Mouse (Mus musculus) liver, adult 10 weeks (tissue): ENCODE data around the gene Smim4. TPM values are rescaled to one million over a fixed set of nuclear protein-coding genes. Genes with fewer than 3 reads are reported as not detected.

Source experiments
- polyA plus RNA-seq: library from polyadenylated mRNA; stranded (reverse); fragments of 350-450 nt; fragmentation: Illumina TruSeq; extraction: RNeasy Lipid Tissue Mini Kit (QIAGEN cat#74804); gene quantifications from one replicate; pipeline ENCODE4 v1.2.3, GENCODE M21; 2014; ENCODE audit warnings: low read depth, low replicate concordance

Smim4 gene
- polyA plus RNA-seq, result 5.5 TPM

DNA sequence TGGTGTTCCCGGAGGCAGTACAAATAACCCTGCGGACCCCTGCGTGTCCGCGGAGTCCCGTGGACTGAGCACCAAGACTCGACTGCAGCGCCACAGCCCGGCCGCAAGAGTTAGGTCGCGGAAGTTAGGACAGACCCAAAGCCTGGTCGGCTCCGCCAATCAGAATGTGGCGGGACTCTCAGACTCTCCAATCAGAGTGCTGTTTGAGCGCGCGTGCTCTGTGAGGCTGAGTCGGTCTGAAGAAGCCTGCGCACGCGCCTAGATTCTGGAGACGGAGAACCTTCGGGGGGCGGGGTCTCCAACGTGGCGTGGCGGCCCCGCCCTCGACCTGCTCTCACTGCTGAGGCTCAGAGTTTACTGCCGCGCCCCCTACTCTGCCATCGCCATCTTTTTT is at the start of gene Smim4:
Smim4 (minus strand) TSS at position 131 of the 394 bp plus-strand sequence.

DNA sequence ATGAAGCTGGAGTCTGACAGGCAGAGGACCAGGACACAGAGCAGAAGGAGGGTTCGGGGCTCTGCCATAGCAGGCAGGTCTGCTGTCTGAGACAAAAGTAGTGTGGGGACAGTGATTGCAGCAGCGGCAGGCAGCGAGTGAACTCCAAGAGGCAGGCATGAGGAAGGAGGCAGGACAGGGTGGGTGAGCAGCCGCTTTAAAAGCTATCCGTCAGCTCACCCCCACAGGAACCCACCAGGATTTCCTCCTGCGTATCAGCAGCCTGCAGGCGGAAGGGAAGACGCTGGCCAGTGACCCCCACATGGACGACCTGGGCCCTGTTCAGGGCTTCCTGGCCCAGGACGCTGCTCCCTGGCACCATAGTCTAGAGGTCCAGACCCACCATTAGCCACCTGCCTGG is 39.7 kb upstream of the Smim4 start, which contains the start of gene Stab1:
Stab1 (minus strand) TSS at position 217 of the 400 bp plus-strand sequence.

DNA sequence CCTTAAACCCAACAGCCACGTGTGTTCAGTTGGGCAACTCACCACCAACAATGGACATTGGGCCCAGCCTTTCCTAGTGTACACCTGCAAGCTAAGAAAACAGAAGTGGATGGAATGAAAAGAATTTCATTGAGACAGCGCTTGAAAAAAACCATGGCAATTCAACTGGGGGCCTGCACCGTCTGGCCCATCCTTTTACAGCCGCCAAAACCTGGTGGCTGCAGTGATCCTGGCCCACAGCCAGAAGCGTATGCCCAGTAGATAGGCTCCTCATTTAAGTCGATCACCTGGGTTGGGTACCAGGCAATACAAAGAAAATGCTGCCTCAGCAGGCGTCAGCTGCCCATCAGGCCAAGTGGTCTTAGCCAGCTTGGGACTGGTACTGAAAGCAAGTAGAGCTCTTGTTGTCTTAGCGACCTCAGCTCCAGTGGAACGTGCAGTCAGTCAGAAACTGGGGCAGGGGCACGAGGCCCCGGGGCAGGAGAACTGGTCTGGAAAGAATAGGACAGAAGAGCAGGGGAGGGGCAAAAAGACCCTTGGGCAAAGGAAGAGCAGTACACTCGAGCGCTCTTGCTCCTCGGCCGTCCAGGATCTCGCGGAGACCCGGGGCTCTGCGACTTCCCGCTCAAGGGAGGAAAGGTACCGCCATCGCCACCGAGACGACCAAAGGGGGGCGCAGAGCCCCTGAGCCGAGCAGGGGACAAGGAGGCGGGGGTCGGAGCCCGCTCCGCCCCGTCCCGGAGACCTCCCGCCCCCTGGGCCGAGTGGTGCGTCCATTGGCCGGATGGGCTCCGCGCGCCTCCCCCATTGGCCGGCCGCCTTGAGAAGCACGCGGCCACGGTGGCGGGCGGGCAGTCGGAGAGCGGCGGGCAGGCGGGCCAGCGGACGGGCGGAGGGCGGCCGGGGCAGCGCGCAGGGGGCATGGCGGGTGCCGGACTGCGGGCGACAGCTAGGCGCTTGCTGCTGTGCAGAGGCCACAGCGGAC is 1.8 kb upstream of the Smim4 start, which contains the start of gene Nt5dc2:
Nt5dc2 (plus strand) TSS at position 818 of the 985 bp plus-strand sequence.

Other genes starting within 250 kb of the Smim4 start
- 1.3 TPM for gene Mustn1, start 249.8 kb downstream of the Smim4 start, polyA plus RNA-seq
- gene Itih4, start 242.5 kb downstream of the Smim4 start, polyA plus RNA-seq, result 463 TPM
- gene Itih3, start 205.2 kb downstream of the Smim4 start, polyA plus RNA-seq, result 223 TPM
- 104 TPM for gene Itih1, start 185.7 kb downstream of the Smim4 start, polyA plus RNA-seq
- gene Nek4, start 177.6 kb downstream of the Smim4 start, polyA plus RNA-seq, result 11.2 TPM
- 24.5 TPM for gene Glt8d1, start 127.6 kb downstream of the Smim4 start, polyA plus RNA-seq
- 263 TPM for gene Spcs1, start 127.3 kb downstream of the Smim4 start, polyA plus RNA-seq
- gene Pbrm1, start 109.8 kb downstream of the Smim4 start, polyA plus RNA-seq, result 18.6 TPM
- gene Gnl3, start 109.8 kb downstream of the Smim4 start, polyA plus RNA-seq, result 73.8 TPM
- gene Nt5dc2, start 2.1 kb upstream of the Smim4 start, polyA plus RNA-seq, result not detected
- gene Stab1, start 39.7 kb upstream of the Smim4 start, polyA plus RNA-seq, result 10.0 TPM
- gene Tnnc1, start 79.4 kb upstream of the Smim4 start, polyA plus RNA-seq, result 0.87 TPM
- gene Nisch, start 88.0 kb upstream of the Smim4 start, polyA plus RNA-seq, result 33.3 TPM
- not detected for gene Sema3g, start 88.9 kb upstream of the Smim4 start, polyA plus RNA-seq
- gene Phf7, start 122.4 kb upstream of the Smim4 start, polyA plus RNA-seq, result 9.4 TPM
- 4.4 TPM for gene Bap1, start 122.5 kb upstream of the Smim4 start, polyA plus RNA-seq
- not detected for gene Dnah1, start 194.9 kb upstream of the Smim4 start, polyA plus RNA-seq
- 53.0 TPM for gene Capn7, start 207.7 kb upstream of the Smim4 start, polyA plus RNA-seq